Mouse (Mus musculus) neural tube, embryonic 15.5 days (tissue): ENCODE measurements around the gene Stard13. TPM values are rescaled to one million over a fixed set of nuclear protein-coding genes. Genes with fewer than 3 reads are reported as not detected.

Experiments
- ATAC-seq: fragments of 200-750 bp; cut with Nextera tagmentation; 2 replicates; pipeline ENCODE4 v1.8.0; 2017; ENCODE audit warnings: mild to moderate bottlenecking, moderate TSS enrichment, moderate library complexity; ENCODE audit not compliant: low FRiP score
- H3K27ac ChIP-seq: fragments of 300-500 bp; sonication (generic); replicated peaks from 2 replicates; pipeline ENCODE4 v1.5.1; 2015; ENCODE audit warnings: mild to moderate bottlenecking, inconsistent platforms
- H3K27me3 ChIP-seq: fragments of 300-500 bp; sonication (generic); replicated peaks from 2 replicates; pipeline ENCODE4 v1.6.1; 2015; ENCODE audit warnings: inconsistent platforms
- H3K36me3 ChIP-seq: fragments of 300-500 bp; sonication (generic); 2 replicates; pipeline ENCODE4 v1.6.1; 2015; ENCODE audit warnings: inconsistent platforms
- H3K4me1 ChIP-seq: fragments of 300-500 bp; sonication (generic); 2 replicates; pipeline ENCODE4 v1.6.1; 2015; ENCODE audit warnings: inconsistent platforms
- H3K4me2 ChIP-seq: fragments of 300-500 bp; sonication (generic); 2 replicates; pipeline ENCODE4 v1.6.1; 2015; ENCODE audit warnings: inconsistent platforms, mild to moderate bottlenecking, moderate library complexity
- H3K4me3 ChIP-seq: fragments of 300-500 bp; sonication (generic); replicated peaks from 2 replicates; pipeline ENCODE4 v1.5.1; 2015; ENCODE audit warnings: mild to moderate bottlenecking, inconsistent platforms
- H3K9ac ChIP-seq: fragments of 300-500 bp; sonication (generic); replicated peaks from 2 replicates; pipeline ENCODE4 v1.6.1; 2015; ENCODE audit warnings: mild to moderate bottlenecking, inconsistent platforms
- H3K9me3 ChIP-seq: fragments of 300-500 bp; sonication (generic); replicated peaks from 2 replicates; pipeline ENCODE4 v1.6.1; 2016; ENCODE audit warnings: inconsistent platforms
- WGBS: fragments of 180-500 bp; shearing (Covaris S2); methylation state at CpG from one replicate; pipeline ENCODE4 v1.1.7; 2015; ENCODE audit warnings: mixed read lengths; 5-methylcytosine and 5-hydroxymethylcytosine counted together
- polyA plus RNA-seq: library from polyadenylated mRNA; unstranded; fragments of >200 nt; fragmentation: Nextera tagmentation; extraction: Ambion mirVana; gene quantifications from 2 replicates; pipeline ENCODE4 v1.2.1, GENCODE M21; 2015

Stard13 gene
- polyA plus RNA-seq, 1 experiment from 2014 or later = 5.9 TPM

DNA sequence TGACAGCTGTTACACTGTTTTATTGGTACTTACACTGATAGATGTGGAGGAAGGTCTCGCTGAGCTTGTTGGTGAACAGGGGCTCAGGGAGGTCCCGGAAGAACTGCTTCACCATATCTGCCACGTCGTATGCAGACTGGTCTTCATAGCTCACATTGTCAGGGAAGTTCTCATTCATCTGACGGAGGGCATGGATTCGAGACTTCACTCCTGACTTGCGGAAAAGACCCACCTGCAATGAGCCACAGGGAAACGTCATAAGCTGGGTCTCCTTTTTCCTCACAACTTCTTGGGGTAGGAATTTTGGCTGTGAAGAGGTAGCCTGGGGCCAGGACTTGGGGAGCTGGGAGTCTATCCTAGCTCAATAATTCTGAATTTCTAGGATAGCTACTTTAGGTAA, 181.3 kb downstream of the Stard13 start:
- Histone ChIP-seq H3K9me3 (no peaks in the 10 kb centered on the region), H3K27me3 (no peaks in the 10 kb centered on the region), H3K27ac (no peak overlapping the region), H3K36me3 (peaks cover 5% of the 10 kb centered on the region; the same call in 1 of the 2 replicates), H3K4me2 (no peak overlapping the region), H3K9ac (no peak overlapping the region), H3K4me3 (no peak overlapping the region), H3K4me1 (peaks cover 16% of the 10 kb centered on the region)
- ATAC-seq = no peak
- 94% methylated on average over 8 of the region's 8 CpGs for WGBS

GRCm38 (mm10) chr5:151047488-151047887, 186.1 kb downstream of the Stard13 start:
- Histone ChIP-seq H3K27ac (peak overlapping the region; percentile 37; the same call in 1 of the 2 replicates), H3K36me3 (peaks cover 5% of the 10 kb centered on the region; the same call in 1 of the 2 replicates), H3K4me2 (no peak overlapping the region), H3K27me3 (no peaks in the 10 kb centered on the region), H3K4me1 (no peaks in the 10 kb centered on the region), H3K9ac (no peak overlapping the region), H3K4me3 (no peak overlapping the region), H3K9me3 (no peaks in the 10 kb centered on the region)
- ATAC-seq = no peak
- WGBS = 78% methylated on average over 12 of the region's 12 CpGs

GRCm38 (mm10) chr5:151046917-151047316, 186.7 kb downstream of the Stard13 start:
- no peak overlapping the region for H3K9ac ChIP-seq
- H3K27ac ChIP-seq = peak overlapping the region; percentile 37; the same call in 1 of the 2 replicates
- H3K36me3 ChIP-seq = peaks cover under 1% of the 10 kb centered on the region; the same call in 1 of the 2 replicates
- ATAC-seq = no peak
- no peak overlapping the region for H3K4me2 ChIP-seq
- no peak overlapping the region for H3K4me3 ChIP-seq
- no peaks in the 10 kb centered on the region for H3K9me3 ChIP-seq
- H3K4me1 ChIP-seq = no peaks in the 10 kb centered on the region
- H3K27me3 ChIP-seq = no peaks in the 10 kb centered on the region
- WGBS = 58% methylated on average over 7 of the region's 7 CpGs

DNA sequence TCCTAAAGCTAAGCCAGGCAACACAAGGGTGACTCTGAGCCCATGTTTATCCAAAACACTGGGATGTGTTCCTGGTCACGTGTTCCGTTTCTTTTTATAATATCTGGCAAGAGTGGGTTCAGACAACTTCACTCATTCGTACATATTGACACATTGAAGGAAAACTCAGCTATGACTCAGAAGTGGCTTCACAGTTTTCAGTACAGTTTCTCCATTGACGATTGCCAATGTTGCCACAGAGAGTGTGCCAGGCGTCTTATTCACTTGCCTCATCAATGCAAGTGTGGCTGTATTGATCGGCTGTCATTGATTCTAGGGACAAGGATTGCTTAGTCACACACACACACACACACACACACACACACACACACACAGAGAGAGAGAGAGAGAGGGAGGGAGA, 187.5 kb downstream of the Stard13 start:
- ATAC-seq = no peak
- no peaks in the 10 kb centered on the region for H3K9me3 ChIP-seq
- WGBS = 94% methylated on average over 6 of the region's 6 CpGs
- no peak overlapping the region for H3K27ac ChIP-seq
- no peaks in the 10 kb centered on the region for H3K4me1 ChIP-seq
- no peaks in the 10 kb centered on the region for H3K36me3 ChIP-seq
- H3K4me2 ChIP-seq = no peak overlapping the region
- H3K4me3 ChIP-seq = no peak overlapping the region
- no peaks in the 10 kb centered on the region for H3K27me3 ChIP-seq
- no peak overlapping the region for H3K9ac ChIP-seq

DNA sequence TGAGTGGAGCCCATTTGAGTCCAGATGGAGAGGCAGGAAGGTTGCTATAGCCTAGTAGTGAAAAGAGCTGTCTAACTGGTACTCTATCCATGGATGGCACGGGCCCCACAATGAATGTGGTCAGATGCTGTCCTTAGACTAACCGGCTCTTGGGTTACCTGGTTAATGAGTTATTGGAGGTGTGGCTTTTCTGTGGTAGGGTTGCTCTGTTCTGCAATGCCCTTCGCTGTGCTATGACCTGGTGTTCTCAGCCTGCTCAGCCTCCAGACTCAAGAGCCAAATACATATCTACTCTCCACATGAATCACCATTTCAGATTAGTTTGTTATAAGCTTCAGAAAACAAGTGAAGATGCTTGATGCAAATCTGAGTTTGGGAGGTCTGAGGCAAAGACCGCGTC, 190.7 kb downstream of the Stard13 start:
- no peak overlapping the region for H3K4me3 ChIP-seq
- WGBS = 89% methylated on average over 5 of the region's 5 CpGs
- no peak overlapping the region for H3K27ac ChIP-seq

GRCm38 (mm10) chr5:151037871-151038270, 195.8 kb downstream of the Stard13 start:
- H3K9me3 ChIP-seq = no peaks in the 10 kb centered on the region
- ATAC-seq = no peak
- H3K4me3 ChIP-seq = no peak overlapping the region
- H3K4me2 ChIP-seq = no peak overlapping the region
- H3K27ac ChIP-seq = no peak overlapping the region
- H3K36me3 ChIP-seq = no peaks in the 10 kb centered on the region
- 80% methylated on average over 7 of the region's 7 CpGs for WGBS
- H3K4me1 ChIP-seq = no peaks in the 10 kb centered on the region
- no peak overlapping the region for H3K9ac ChIP-seq
- no peaks in the 10 kb centered on the region for H3K27me3 ChIP-seq

More for the DNA sequence above, 190.7 kb downstream of the Stard13 start:
- Histone ChIP-seq H3K27me3 (no peaks in the 10 kb centered on the region), H3K9me3 (no peaks in the 10 kb centered on the region), H3K36me3 (no peaks in the 10 kb centered on the region), H3K9ac (no peak overlapping the region), H3K4me1 (no peaks in the 10 kb centered on the region), H3K4me2 (no peak overlapping the region)
- ATAC-seq = no peak

DNA sequence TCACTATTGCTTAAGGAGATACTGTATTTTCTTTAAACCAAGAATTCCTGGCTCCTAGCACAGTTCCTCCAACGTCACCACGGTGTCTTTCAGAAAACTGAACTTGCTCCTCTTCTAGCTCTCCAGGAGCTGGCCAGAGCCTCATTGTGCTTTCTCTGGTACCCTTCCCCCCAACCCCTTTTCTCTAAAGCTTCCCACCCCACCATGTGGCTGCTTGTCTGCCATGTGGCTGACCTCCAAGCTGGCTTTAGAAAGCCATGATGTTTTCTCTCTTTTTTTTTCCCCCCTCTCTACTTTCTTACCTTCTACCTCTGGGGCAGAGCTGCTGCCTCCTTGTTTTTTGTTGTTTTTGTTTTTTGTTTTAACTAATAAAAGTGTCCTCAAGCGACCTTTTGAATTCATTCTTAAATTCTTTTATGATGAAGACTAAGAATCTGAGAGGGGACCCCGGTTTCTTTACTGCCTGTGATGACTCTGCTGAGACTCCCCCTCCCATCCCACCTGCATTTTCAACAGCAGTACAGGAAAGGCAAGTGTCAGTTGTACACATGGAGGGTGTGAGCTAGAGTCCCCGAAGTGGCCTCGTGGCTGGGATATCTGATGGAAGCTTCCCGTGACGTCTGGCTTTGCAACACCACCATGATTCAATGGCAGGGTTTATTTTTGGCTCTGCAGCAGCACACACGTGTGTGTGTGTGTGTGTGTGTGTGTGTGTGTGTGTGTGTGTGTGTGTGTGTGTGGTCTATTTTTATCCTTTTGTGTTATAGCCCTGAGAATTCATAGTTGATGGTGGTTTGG, 198.7 kb downstream of the Stard13 start:
- Histone ChIP-seq H3K27me3 (no peaks in the 10 kb centered on the region), H3K4me3 (no peak overlapping the region), H3K4me1 (no peaks in the 10 kb centered on the region), H3K36me3 (no peaks in the 10 kb centered on the region), H3K27ac (no peak overlapping the region), H3K4me2 (no peak overlapping the region), H3K9ac (no peak overlapping the region), H3K9me3 (no peaks in the 10 kb centered on the region)
- ATAC-seq = no peak
- WGBS = 70% methylated on average over 9 of the region's 9 CpGs

GRCm38 (mm10) chr5:151028906-151029305, 204.7 kb downstream of the Stard13 start:
- 0 out of 2 replicates have a peak, but pooled peaks cover 6% of the 10 kb centered on the region for H3K4me1 ChIP-seq
- H3K4me2 ChIP-seq = no peak overlapping the region
- WGBS = 58% methylated on average over 6 of the region's 6 CpGs
- no peak for ATAC-seq
- no peak overlapping the region for H3K9ac ChIP-seq
- no peak overlapping the region for H3K4me3 ChIP-seq
- H3K27me3 ChIP-seq = no peaks in the 10 kb centered on the region
- no peaks in the 10 kb centered on the region for H3K36me3 ChIP-seq
- H3K9me3 ChIP-seq = no peaks in the 10 kb centered on the region
- H3K27ac ChIP-seq = no peak overlapping the region

GRCm38 (mm10) chr5:151027171-151027570, 206.5 kb downstream of the Stard13 start:
- no peaks in the 10 kb centered on the region for H3K9me3 ChIP-seq
- H3K4me1 ChIP-seq = peaks cover 20% of the 10 kb centered on the region
- no peaks in the 10 kb centered on the region for H3K27me3 ChIP-seq
- ATAC-seq = no peak
- H3K4me3 ChIP-seq = no peak overlapping the region
- 30% methylated on average over 7 of the region's 7 CpGs for WGBS
- H3K4me2 ChIP-seq = no peak overlapping the region
- no peak overlapping the region for H3K9ac ChIP-seq
- H3K36me3 ChIP-seq = no peaks in the 10 kb centered on the region
- H3K27ac ChIP-seq = no peak overlapping the region

DNA sequence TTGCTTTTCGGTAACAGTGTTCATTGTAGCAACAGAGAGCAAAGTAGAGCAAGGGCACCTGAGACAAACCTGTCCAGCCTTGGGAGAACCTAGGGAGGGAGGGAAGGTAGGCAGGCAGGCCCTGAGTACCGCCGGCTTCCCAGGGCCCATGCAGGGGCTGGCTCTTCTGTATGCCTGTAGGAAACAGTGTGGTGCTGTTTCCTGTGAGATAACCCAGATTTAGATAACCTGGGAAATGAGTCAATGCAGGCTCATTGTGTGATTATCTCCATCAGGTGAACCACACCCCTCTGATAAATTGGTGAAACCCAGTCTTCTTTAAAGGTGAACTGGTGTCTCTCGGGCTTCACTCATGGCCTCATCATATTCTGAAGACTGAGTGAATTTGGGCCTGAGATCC, 207.6 kb downstream of the Stard13 start:
- no peak overlapping the region for H3K4me3 ChIP-seq
- ATAC-seq = no peak
- no peaks in the 10 kb centered on the region for H3K27me3 ChIP-seq
- 94% methylated on average over 4 of the region's 4 CpGs for WGBS
- no peaks in the 10 kb centered on the region for H3K9me3 ChIP-seq
- H3K4me2 ChIP-seq = no peak overlapping the region
- H3K4me1 ChIP-seq = peaks cover 20% of the 10 kb centered on the region
- H3K36me3 ChIP-seq = no peaks in the 10 kb centered on the region
- no peak overlapping the region for H3K27ac ChIP-seq
- H3K9ac ChIP-seq = no peak overlapping the region

DNA sequence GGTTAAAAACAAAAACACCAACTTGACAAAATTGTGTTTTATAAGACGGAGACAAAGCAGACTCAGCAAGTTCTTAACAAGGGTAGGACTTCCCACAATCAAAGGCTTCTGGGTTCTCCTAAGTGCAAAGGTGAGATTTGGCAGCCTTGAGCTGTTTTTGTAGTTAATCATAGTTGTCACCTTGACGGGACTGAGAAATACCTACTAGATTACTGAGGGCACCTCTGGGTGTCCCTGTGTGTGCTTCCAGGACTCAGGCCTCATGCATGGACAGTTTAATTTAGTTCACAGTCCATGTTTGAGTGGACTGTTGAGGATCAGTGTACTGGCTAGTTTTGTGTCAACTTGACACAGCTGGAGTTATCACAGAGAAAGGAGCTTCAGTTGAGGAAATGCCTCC, 209.2 kb downstream of the Stard13 start:
- Histone ChIP-seq H3K9me3 (no peaks in the 10 kb centered on the region), H3K9ac (no peak overlapping the region), H3K4me2 (no peak overlapping the region), H3K27ac (no peak overlapping the region), H3K4me3 (no peak overlapping the region), H3K27me3 (no peaks in the 10 kb centered on the region), H3K4me1 (peaks cover 33% of the 10 kb centered on the region), H3K36me3 (no peaks in the 10 kb centered on the region)
- no peak for ATAC-seq
- WGBS = 86% methylated on average over 2 of the region's 2 CpGs

DNA sequence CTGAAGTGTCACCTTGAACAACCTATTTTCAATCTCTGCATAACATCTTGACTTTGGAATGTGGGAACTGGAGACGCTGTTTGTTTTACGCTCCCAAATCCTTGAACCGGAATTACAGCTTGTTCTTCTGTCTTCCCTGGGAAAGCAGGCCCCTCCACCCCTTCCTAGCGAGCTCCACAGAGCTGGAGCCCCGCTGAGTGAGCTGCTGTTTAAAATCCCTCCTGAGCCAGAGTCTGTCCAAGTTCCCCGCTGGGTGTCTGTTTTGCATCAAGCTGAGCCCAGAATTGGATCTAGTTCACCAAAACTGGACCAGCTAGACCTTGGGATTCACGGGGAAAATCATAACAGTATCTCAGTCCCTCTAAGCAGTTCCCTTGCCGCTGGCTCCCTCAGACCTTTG, 210.2 kb downstream of the Stard13 start:
- no peak overlapping the region for H3K9ac ChIP-seq
- H3K36me3 ChIP-seq = no peaks in the 10 kb centered on the region
- peak overlapping the region; percentile 15 for H3K4me2 ChIP-seq
- peak; percentile 43; the same call in 1 of the 2 replicates for ATAC-seq
- H3K4me1 ChIP-seq = peaks cover 37% of the 10 kb centered on the region
- 15% methylated on average over 8 of the region's 8 CpGs for WGBS
- H3K27me3 ChIP-seq = no peaks in the 10 kb centered on the region
- H3K9me3 ChIP-seq = no peaks in the 10 kb centered on the region
- no peak overlapping the region for H3K4me3 ChIP-seq
- H3K27ac ChIP-seq = peak overlapping the region; percentile 65
